Mouse (Mus musculus) right cerebral cortex, postnatal 14 days (tissue): ENCODE measurements around the gene Spata22.
A peak's percentile ranks its signal among the peaks of the same experiment; 100 is the strongest.
"Not testable (repeated sequence)": the region's sequence is repeated elsewhere in the genome, so short reads cannot be mapped to it uniquely, and the experiment has no call there.

Experiments
- DNase-seq: peaks from one replicate; pipeline ENCODE4 v3.0.0; 2022

Spata22 gene

GRCm38 (mm10) chr11:73329442-73329841 is at the start of gene Spata22, which contains the start of the genes Aspa and Gm49340:
Gene Spata22 (plus strand): TSS chr11:73329741.
Gene Aspa (minus strand): TSS chr11:73329596.
Gene Gm49340 (plus strand): TSS chr11:73329741.
- DNase-seq, result no peak

GRCm38 (mm10) chr11:73280710-73281109 is 48.8 kb upstream of the Spata22 start:
- DNase-seq, result no peak

- peak; percentile 73 for DNase-seq
These were observed 48.0 kb upstream of the Spata22 start for GRCm38 (mm10) chr11:73281528-73282027.

GRCm38 (mm10) chr11:73283369-73283768 is 46.2 kb upstream of the Spata22 start:
- DNase-seq, result no peak

- no peak for DNase-seq
These were observed 45.6 kb upstream of the Spata22 start for GRCm38 (mm10) chr11:73283926-73284325.

- no peak for DNase-seq
These were observed 45.2 kb upstream of the Spata22 start for GRCm38 (mm10) chr11:73284351-73284750.

GRCm38 (mm10) chr11:73289621-73290020 is 39.9 kb upstream of the Spata22 start:
- no peak for DNase-seq

GRCm38 (mm10) chr11:73303123-73303522 is 26.4 kb upstream of the Spata22 start:
- DNase-seq, result no peak

- DNase-seq, result no peak
These were observed 13.6 kb upstream of the Spata22 start for GRCm38 (mm10) chr11:73315961-73316360.

- DNase-seq, result not testable (repeated sequence)
These were observed 11.0 kb upstream of the Spata22 start for GRCm38 (mm10) chr11:73318581-73318980.

- DNase-seq, result not testable (repeated sequence)
These were observed 8.5 kb upstream of the Spata22 start for GRCm38 (mm10) chr11:73321064-73321463.

GRCm38 (mm10) chr11:73323906-73324830 is 5.4 kb upstream of the Spata22 start:
- no peak for DNase-seq

- DNase-seq, result no peak
These were observed 3.1 kb upstream of the Spata22 start for GRCm38 (mm10) chr11:73326485-73326886.

GRCm38 (mm10) chr11:73327361-73327760 is 2.2 kb upstream of the Spata22 start:
- peak; percentile 8 for DNase-seq

- no peak for DNase-seq
These were observed 3.8 kb downstream of the Spata22 start for GRCm38 (mm10) chr11:73333357-73333756.

GRCm38 (mm10) chr11:73336919-73337318 is 7.4 kb downstream of the Spata22 start:
- no peak for DNase-seq

GRCm38 (mm10) chr11:73350483-73350882 is 20.9 kb downstream of the Spata22 start, which contains the start of gene Olfr20:
Gene Olfr20 (plus strand): TSS chr11:73350783.
- DNase-seq, result no peak

- no peak for DNase-seq
These were observed 41.4 kb downstream of the Spata22 start, which contains the start of gene Olfr376 for GRCm38 (mm10) chr11:73370946-73371345. Gene Olfr376 (plus strand): TSS chr11:73371246.

- DNase-seq, result no peak
These were observed 65.8 kb downstream of the Spata22 start for GRCm38 (mm10) chr11:73395374-73395773.
